Comparison of ENCODE assay signal across 9 mouse cellular contexts in the genomic region with DNA sequence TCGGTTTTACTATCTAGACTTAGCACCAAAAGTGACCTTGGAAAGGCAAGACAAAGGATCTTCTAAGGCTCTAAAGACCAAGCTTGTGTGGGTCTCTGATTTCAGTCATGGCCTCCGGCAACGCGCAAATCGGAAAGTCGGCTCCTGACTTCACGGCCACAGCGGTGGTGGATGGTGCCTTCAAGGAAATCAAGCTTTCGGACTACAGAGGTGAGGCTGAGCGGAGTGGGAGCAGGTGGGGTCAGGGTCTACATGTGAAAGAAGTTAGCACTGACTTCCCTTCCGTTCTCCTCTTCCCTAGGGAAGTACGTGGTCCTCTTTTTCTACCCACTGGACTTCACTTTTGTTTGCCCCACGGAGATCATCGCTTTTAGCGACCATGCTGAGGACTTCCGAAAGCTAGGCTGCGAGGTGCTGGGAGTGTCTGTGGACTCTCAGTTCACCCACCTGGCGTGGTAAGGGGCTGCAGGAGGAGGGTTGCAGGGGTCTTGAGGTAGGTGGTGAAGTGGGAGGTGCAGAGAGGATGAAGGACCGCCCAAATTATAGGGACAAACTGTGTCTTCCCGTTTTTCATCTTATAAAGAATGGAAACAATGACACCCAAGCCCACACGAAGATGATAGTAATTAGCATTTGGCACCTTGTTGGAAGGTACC. TPM values are rescaled to one million over a fixed set of nuclear protein-coding genes. Genes with fewer than 3 reads are reported as not detected.
A peak's percentile ranks its signal among the peaks of the same experiment; 100 is the strongest.
DNase-seq lines count a peak whose midpoint lies in the region; ATAC-seq and TF ChIP-seq lines count a peak whose summit lies in the region.
"Had no signal": no experiment of that assay in that cellular context is flagged by ENCODE, and none has a peak within 500 bp of the region (broad histone marks: within the 10 kb centered on the region; RNA-seq: fewer than 3 reads in every experiment).

No protein-coding gene starts in this region.

- peak overlapping the region; percentile 56 for H3K4me3 ChIP-seq in left cerebral cortex, adult 2 months
- H3K4me3 ChIP-seq in hindbrain, embryonic 12.5 days = peak overlapping the region; percentile 78
- peak overlapping the region; percentile 91 for H3K4me3 ChIP-seq in midbrain, embryonic 10.5 days

- no peaks in the 10 kb centered on the region for H3K27me3 ChIP-seq in hindbrain, embryonic 12.5 days
- no peaks in the 10 kb centered on the region for H3K27me3 ChIP-seq in midbrain, embryonic 10.5 days (ENCODE audit: low read depth, poor library complexity, severe bottlenecking)

- peak overlapping the region; percentile 90 for H3K27ac ChIP-seq in left cerebral cortex, adult 2 months
- H3K27ac ChIP-seq in hindbrain, embryonic 12.5 days = peak overlapping the region; percentile 80
- H3K27ac ChIP-seq in midbrain, embryonic 10.5 days (replicated peaks) = peak overlapping the region; percentile 98

- 10% methylated on average over 21 of the region's 21 CpGs for WGBS in hindbrain, embryonic 12.5 days
- 22% methylated on average over 21 of the region's 21 CpGs for WGBS in midbrain, embryonic 10.5 days

- H3K4me2 ChIP-seq in hindbrain, embryonic 12.5 days (replicated peaks) = peak overlapping the region; percentile 91

- DNase-seq in left cerebral cortex, adult 2 months (ENCODE audit: extremely low spot score in 1 of 2, low spot score in 2 of 2) = no peak
- DNase-seq in left cerebral cortex, adult 8-10 months (ENCODE audit: low spot score in 2 of 2) = no peak
- DNase-seq in c-Kit-negative CD71-positive TER-119-positive erythroid progenitor cells, embryonic 14.5 days (ENCODE audit: low read depth, low spot score) = peak; percentile 44
- DNase-seq in midbrain, embryonic 10.5 days (ENCODE audit: low spot score) = no peak
- DNase-seq in ovary, adult 18-20 months (ENCODE audit: low spot score) = no peak
- DNase-seq in left cerebral cortex, postnatal 36 days (ENCODE audit: low spot score in 2 of 2) = no peak

- H3K9me3 ChIP-seq in hindbrain, embryonic 12.5 days (replicated peaks) = no peaks in the 10 kb centered on the region
- no peaks in the 10 kb centered on the region for H3K9me3 ChIP-seq in midbrain, embryonic 10.5 days (replicated peaks)

- H3K9ac ChIP-seq in hindbrain, embryonic 12.5 days = peak overlapping the region; percentile 91

- intact Hi-C loops in left cerebral cortex, adult 2 months (cut with DNase I) = no loop called here
- intact Hi-C loops in left cerebral cortex, postnatal 36 days (cut with DNase I) = loop anchor here (5.0 kb wide), 1 partner anchor 37 kb away; no protein-coding TSS in a partner anchor

- peaks cover 36% of the 10 kb centered on the region for H3K4me1 ChIP-seq in hindbrain, embryonic 12.5 days
- peaks cover 56% of the 10 kb centered on the region for H3K4me1 ChIP-seq in midbrain, embryonic 10.5 days

- TF ChIP-seq CTCF in left cerebral cortex, adult 2 months (IDR thresholded peaks at IDR 0.05) = no peak

- no peak for ATAC-seq in hindbrain, embryonic 12.5 days (ENCODE audit: low FRiP score)
- ATAC-seq in cerebellum, adult (ENCODE audit: insufficient number of reproducible peaks, low FRiP score, low TSS enrichment) = no peak

- H3K36me3 ChIP-seq in hindbrain, embryonic 12.5 days = peaks cover 35% of the 10 kb centered on the region
- H3K36me3 ChIP-seq in midbrain, embryonic 10.5 days = peaks cover 51% of the 10 kb centered on the region

RNA-seq across cellular contexts. Expression of a gene that starts 0.7 kb away (rescaled TPM):
- total RNA-seq in left cerebral cortex, adult 2 months (2021) = 10 to 100 TPM; 43.4 to 47.3 TPM
- total RNA-seq in left cerebral cortex, adult 8-10 months (2022) = 10 to 100 TPM; 45.9 to 60.0 (median 49.6) TPM
- polyA plus RNA-seq in hindbrain, embryonic 12.5 days (2016; fragmentation: Nextera tagmentation; extraction: Ambion mirVana) = 77.4 and 77.9 TPM in 2 replicates
- polyA plus RNA-seq in midbrain, embryonic 10.5 days (2016; fragmentation: Nextera tagmentation; extraction: Ambion mirVana) = 136 and 158 TPM in 2 replicates
- 10 to 100 TPM; 41.2 to 55.4 TPM for total RNA-seq in left cerebral cortex, postnatal 36 days (2021)

RNA-seq across cellular contexts. Expression of a gene that starts 0.9 kb away (rescaled TPM):
- total RNA-seq in left cerebral cortex, adult 2 months (2021) = 100 to 1,000 TPM; 319 to 333 TPM
- 100 to 1,000 TPM; 328 to 384 (median 347) TPM for total RNA-seq in left cerebral cortex, adult 8-10 months (2022)
- 1,088 and 1,187 TPM in 2 replicates for polyA plus RNA-seq in hindbrain, embryonic 12.5 days (2016; fragmentation: Nextera tagmentation; extraction: Ambion mirVana)
- polyA plus RNA-seq in midbrain, embryonic 10.5 days (2016; fragmentation: Nextera tagmentation; extraction: Ambion mirVana) = 1,203 and 1,278 TPM in 2 replicates
- total RNA-seq in left cerebral cortex, postnatal 36 days (2021) = 100 to 1,000 TPM; 324 to 340 TPM

RNA-seq across cellular contexts. Expression of a gene that starts 1.0 kb away (rescaled TPM):
- total RNA-seq in left cerebral cortex, adult 2 months (2021) = not detected
- total RNA-seq in left cerebral cortex, adult 8-10 months (2022) = 1 to 10 TPM in 1 of 4 experiments, not detected in 3; 1.8 TPM
- not detected in 2 replicates for polyA plus RNA-seq in hindbrain, embryonic 12.5 days (2016; fragmentation: Nextera tagmentation; extraction: Ambion mirVana)
- not detected in 2 replicates for polyA plus RNA-seq in midbrain, embryonic 10.5 days (2016; fragmentation: Nextera tagmentation; extraction: Ambion mirVana)
- 1 to 10 TPM in 1 of 2 experiments, not detected in 1; 1.6 TPM for total RNA-seq in left cerebral cortex, postnatal 36 days (2021)
- total RNA-seq: common myeloid progenitor, adult 5-6 weeks had no signal

RNA-seq across cellular contexts. Expression of a gene that starts 8.3 kb away (rescaled TPM):
- total RNA-seq in left cerebral cortex, adult 2 months (2021) = 100 to 1,000 TPM in 1 of 2 experiments, 10 to 100 TPM in 1; 99.5 to 145 TPM
- 10 to 100 TPM; 39.3 to 88.9 (median 65.7) TPM for total RNA-seq in left cerebral cortex, adult 8-10 months (2022)
- 6.0 and 7.5 TPM in 2 replicates for polyA plus RNA-seq in hindbrain, embryonic 12.5 days (2016; fragmentation: Nextera tagmentation; extraction: Ambion mirVana)
- 5.0 and 5.4 TPM in 2 replicates for polyA plus RNA-seq in midbrain, embryonic 10.5 days (2016; fragmentation: Nextera tagmentation; extraction: Ambion mirVana)
- 100 to 1,000 TPM in 1 of 2 experiments, 10 to 100 TPM in 1; 43.2 to 133 TPM for total RNA-seq in left cerebral cortex, postnatal 36 days (2021)

RNA-seq across cellular contexts. Expression of a gene that starts 20.1 kb away (rescaled TPM):
- 10 to 100 TPM; 11.3 to 11.6 TPM for total RNA-seq in left cerebral cortex, adult 2 months (2021)
- 10 to 100 TPM in 2 of 4 experiments, 1 to 10 TPM in 2; 9.0 to 13.0 (median 10.3) TPM for total RNA-seq in left cerebral cortex, adult 8-10 months (2022)
- 16.3 and 18.7 TPM in 2 replicates for polyA plus RNA-seq in hindbrain, embryonic 12.5 days (2016; fragmentation: Nextera tagmentation; extraction: Ambion mirVana)
- polyA plus RNA-seq in midbrain, embryonic 10.5 days (2016; fragmentation: Nextera tagmentation; extraction: Ambion mirVana) = 18.2 and 18.4 TPM in 2 replicates
- total RNA-seq in left cerebral cortex, postnatal 36 days (2021) = 10 to 100 TPM in 1 of 2 experiments, 1 to 10 TPM in 1; 8.2 to 10.0 TPM
